Mouse (Mus musculus) mesoderm, embryonic 11.5 days (tissue): ENCODE measurements at regions not wholly inside any gene's neighbourhood (a gene's known extent, or its start where the extent isn't known, plus 50 kb on each side); places are given as distances from the start of the nearest gene placed in this dataset.

Experiments used
- DNase-seq: peaks from one replicate; pipeline ENCODE4 v3.0.0-alpha.2; 2012; ENCODE audit warnings: low read depth, low spot score

DNA sequence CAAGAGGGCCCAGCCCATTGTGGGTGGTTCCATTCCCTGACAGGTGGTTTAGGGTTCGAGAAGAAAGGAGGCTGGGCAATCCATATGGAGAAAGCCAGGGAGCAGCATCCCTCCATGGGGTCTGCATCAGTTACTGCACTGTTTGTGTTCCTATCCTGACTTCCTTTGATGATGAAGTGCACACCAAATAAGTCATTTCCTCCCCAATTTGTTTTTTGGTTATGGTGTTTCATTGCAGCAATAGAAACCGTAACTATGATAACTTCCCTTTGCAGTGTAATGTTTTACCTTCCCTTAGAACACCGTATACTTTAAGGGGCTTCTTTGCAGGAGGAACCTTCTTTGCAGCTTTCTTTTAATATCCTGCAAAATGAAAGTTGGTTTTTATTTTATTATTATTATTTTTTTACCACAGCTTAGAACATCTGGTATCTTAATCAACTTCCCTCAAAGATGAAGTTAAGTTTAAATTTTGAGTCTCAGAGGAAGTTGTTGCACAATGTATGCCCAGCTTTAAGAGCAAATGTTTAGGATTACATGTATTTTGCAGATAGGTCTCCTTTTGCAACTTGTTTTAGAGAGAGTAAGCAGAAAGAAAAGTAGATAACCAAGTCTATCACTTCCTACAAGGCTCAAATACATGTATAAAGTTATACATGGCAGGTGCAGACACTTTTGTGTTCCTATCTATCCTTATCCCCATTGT is 1059.1 kb downstream of the Diaph2 start:
- no peak for DNase-seq

DNA sequence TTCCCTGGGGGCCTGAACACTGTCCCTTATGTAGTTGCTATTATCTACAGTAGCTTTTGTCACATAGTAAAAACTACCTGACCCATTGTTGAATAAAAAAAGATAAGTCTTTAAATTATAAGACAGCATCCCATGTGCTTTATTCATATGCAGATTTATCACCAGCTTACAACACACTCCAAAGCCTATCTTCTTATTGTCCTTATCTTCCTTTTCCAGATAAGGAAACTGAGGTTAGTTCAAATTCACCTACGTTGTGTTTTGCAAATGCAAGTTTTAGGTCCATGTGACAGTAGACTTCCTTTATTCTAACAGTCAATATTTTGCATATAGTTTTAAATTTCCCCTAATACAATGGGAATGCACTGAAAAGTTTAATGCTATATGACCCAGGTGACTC is 1069.4 kb downstream of the Diaph2 start:
- no peak for DNase-seq

DNA sequence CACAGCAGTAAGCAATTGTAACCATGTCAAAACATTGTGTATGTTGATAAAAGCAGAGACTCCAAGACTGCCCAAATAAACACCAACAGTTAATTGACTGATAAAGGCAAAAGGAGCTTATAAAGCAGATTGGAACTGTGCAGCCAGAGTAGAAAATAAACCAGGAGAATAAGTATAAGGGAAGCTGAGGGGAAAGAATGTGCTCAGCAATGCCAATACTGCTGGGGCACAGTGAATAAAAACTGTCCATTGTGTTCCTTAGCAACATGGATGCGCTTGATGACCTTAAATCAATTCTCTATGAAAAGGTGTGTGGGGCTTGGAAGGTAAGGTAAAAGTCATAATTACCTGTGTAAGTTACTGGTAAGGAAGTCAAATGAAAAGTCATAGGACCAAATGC is 1070.2 kb downstream of the Diaph2 start:
- DNase-seq, result no peak

DNA sequence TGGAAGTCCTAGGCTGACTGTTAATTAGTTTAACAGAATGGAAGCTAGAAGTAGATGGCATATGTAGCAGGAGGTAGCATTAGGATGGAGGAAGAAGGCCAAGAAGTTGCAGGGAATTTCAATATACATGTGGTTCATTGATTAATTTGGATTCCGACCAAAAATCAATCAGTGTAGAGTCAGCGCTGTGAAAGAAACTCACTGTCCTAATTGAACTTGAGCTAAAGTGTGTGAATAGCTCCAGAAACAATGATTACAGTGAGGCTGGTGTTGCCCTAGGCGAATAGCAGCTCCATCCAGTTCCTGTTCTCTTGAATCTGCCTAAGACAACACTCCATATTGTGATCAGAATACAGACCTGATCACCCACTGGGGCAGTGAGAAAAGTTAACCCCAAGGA is 1070.6 kb downstream of the Diaph2 start:
- DNase-seq, result no peak

DNA sequence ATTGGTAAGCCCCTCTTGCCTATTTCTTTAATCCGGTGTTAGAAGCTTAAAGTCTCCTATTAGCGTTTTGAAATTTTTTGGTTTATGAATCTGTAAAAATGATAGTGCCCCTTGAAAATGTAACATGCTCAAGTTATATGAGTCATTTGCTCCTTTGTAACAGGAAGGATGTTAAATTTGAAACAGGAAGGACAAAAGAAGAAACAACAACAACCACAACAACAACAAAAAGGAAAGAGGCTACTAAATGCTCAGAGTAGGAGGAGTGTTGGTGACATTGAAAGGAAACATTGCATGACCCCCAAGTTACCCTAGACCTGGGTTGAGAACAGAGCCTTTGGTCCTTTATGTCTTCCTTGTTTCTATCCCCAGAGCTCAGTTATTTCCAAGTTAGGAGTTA is 1074.4 kb downstream of the Diaph2 start:
- DNase-seq, result no peak

DNA sequence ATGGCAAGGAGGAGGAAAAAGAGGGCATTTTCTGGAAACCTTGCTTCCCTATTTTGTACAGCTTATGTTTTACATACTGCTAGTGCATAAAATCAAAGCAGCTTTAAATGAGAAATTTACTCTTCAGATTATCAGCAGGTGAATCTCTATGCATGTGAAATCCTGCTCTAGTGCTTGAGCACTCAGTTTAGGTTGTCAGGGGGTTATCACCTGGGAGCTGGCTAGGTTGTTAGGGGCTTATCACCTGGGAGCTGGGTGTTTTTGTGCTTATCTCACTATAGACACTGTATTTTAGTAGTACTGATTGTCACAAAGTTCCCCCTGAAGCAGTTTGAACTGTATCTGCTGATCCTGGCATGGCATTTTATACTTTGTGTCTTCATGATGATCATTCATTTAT is 1086.3 kb downstream of the Diaph2 start:
- no peak for DNase-seq

DNA sequence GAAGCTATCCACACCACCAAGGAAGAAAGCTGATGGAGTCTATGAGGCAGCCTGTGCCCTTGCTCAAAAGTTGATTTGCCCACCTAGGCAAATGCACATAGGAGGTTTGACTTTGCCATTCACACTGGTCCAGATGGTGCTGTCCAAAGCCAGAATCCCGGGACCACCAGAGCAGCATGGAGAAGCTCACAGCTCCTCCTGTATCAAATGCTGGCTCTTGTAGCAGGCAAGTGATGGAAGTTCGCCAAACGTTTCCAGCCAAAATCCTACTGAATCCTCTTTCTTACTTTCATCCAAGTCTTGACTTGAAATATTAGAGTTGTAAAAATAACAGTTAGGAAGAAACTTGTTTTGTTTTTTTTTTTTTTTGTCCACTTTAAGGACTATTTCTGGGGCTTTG is 1093.6 kb downstream of the Diaph2 start:
- no peak for DNase-seq

DNA sequence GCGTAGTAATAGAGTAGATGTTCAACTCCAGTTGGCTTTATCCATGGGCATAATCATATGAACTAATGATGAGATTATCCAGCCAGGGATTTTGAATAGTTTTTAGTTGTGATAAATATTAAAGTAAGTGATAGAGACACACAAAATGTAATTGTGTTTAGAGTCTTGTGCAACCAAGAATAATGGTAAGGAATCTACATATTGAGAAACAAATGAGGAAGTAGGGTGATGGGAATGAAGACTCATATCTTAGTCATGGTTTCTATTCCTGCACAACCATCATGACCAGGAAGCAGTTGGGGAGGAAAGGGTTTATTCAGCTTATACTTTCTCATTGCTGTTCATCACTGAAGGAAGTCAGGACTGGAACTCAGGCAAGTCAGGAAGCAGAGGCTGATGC is 1117.0 kb downstream of the Diaph2 start:
- DNase-seq, result no peak

DNA sequence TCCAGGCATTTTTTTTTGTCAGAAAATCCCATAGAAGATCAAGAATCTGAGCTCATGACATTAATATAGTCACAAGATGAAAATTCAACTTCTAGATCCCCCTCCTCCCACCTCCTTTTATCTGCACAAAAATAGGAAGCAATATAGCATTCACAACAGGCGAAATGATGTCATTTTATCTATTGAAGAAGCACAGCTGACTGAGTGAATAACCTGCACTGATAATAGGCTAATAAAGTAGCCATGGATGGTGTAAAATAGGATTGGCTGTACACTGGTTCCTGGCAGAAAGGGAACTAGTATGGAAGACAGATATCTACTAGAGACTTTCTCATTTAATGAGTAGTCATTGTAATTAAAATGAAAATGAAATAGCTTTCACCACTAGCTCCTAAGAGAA is 1124.6 kb downstream of the Diaph2 start:
- no peak for DNase-seq

DNA sequence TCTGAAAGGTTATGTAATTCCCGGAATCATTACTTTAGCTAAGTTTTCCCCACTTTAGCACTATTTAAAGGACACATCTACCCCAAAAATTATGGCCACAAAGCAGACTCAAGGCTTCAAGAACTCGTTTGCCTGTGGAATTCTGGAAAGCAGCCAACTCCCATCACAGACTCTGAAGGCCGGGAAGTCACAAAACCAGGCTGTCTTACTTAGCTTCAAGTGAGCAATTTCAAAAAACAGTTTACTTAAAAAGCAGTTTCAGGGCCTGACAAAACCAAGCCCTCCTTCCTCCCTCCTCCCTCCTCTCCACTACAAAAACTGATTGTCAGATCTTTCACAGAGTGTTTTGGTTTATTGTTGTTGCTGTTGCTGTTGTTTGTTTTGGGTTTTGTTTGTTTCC is 1125.7 kb downstream of the Diaph2 start:
- DNase-seq, result peak; percentile 1

DNA sequence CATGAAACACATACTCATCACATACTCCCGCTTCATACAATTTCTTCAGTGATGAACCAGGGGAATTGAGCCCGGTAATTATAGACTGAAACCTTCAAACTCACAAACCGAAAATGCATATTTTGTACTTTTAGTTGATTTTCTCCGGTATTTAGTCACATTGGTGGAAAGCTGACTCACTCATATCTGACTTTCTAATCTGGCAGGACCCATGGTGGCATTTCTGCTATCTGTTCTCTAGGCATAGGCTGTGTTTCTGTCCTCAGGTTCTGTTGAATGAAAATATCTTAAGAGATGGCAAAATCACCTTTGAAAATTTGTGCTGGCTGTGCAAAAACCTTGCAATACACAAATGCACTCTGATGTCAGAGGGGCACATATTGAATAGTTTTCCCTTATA is 1126.6 kb downstream of the Diaph2 start:
- DNase-seq, result no peak
